ENCODE assay signal across 21 mouse cellular contexts in the genomic region with DNA sequence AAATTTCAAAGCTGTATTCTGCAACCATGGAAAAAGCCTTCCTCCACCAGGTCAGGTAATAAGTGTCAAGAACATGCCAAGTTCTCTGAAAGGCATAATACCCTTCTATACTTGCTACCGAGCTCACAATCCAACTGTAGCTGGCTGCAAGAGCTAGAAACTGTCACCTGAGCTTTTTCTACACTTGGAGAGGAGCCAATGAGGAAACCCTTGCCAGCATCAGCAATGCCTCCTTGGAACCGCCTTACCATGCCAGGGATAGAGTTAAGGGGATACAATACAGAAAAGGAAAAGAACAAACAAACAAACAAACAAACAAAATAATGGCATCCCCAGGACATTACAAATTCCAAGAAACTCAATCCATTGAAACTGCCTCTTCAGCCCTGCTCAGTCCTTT.
DNase-seq lines count a peak whose midpoint lies in the region; ATAC-seq and TF ChIP-seq lines count a peak whose summit lies in the region.
"Had no signal": no experiment of that assay in that cellular context is flagged by ENCODE, and none has a peak within 500 bp of the region (broad histone marks: within the 10 kb centered on the region; RNA-seq: fewer than 3 reads in every experiment).

No protein-coding gene starts in this region.

- WGBS in kidney, adult 2 months = 54% methylated on average over 2 of the region's 2 CpGs
- 86% methylated on average over 2 of the region's 2 CpGs for WGBS in kidney, embryonic 15.5 days
- 56% methylated on average over 2 of the region's 2 CpGs for WGBS in lung, postnatal 0 days
- WGBS in lung, adult 2 months = 60% methylated on average over 2 of the region's 2 CpGs

- H3K4me2 ChIP-seq in kidney, embryonic 15.5 days = no peak overlapping the region
- H3K4me2 ChIP-seq in lung, postnatal 0 days (replicated peaks; ENCODE audit: low read depth, low read length) = no peak overlapping the region
- H3K4me2 ChIP-seq: heart, embryonic 12.5 days; hindbrain, embryonic 12.5 days; midbrain, embryonic 15.5 days; neural tube, embryonic 12.5 days had no signal

- no peak for TF ChIP-seq POLR2A in kidney, adult 2 months (IDR thresholded peaks at IDR 0.05; ENCODE audit: low read depth, low read length)
- TF ChIP-seq POLR2A in lung, adult 2 months (IDR thresholded peaks at IDR 0.05; ENCODE audit: borderline replicate concordance, extremely low read depth, low read depth, low read length) = no peak

- no peak for TF ChIP-seq CTCF in kidney, adult 2 months (conservative IDR thresholded peaks at IDR 0.05; ENCODE audit: insufficient read depth, insufficient read length, low read depth, low read length)
- no peak for TF ChIP-seq CTCF in lung, postnatal 0 days (IDR thresholded peaks at IDR 0.05)
- no peak for TF ChIP-seq CTCF in lung, adult 2 months (IDR thresholded peaks at IDR 0.05; ENCODE audit: insufficient read depth, low read length)

- H3K4me3 ChIP-seq in kidney, adult 2 months (ENCODE audit: insufficient read depth, low read depth, low read length) = no peak overlapping the region
- H3K4me3 ChIP-seq in kidney, embryonic 15.5 days (replicated peaks) = no peak overlapping the region
- H3K4me3 ChIP-seq in lung, postnatal 0 days (ENCODE audit: low read depth, low read length) = no peak overlapping the region
- no peak overlapping the region for H3K4me3 ChIP-seq in lung, adult 2 months (replicated peaks; ENCODE audit: extremely low read depth, low read depth, low read length)
- H3K4me3 ChIP-seq: forebrain, embryonic 10.5 days; heart, embryonic 12.5 days; hindbrain, embryonic 12.5 days; megakaryocyte, embryonic 14.5 days; midbrain, embryonic 15.5 days; neural tube, embryonic 12.5 days had no signal

- no peak for TF ChIP-seq EP300 in lung, postnatal 0 days (IDR thresholded peaks at IDR 0.05)

- peak; percentile 41 to 60 for DNase-seq in cerebellum, postnatal 14 days
- DNase-seq in cerebellum, postnatal 4 days (ENCODE audit: low spot score in 2 of 2) = no peak
- DNase-seq in kidney, adult 2 months = peak; percentile 46
- DNase-seq in lung, postnatal 0 days (ENCODE audit: low spot score) = peak; percentile 19
- DNase-seq in lung, adult 2 months = no peak
- peak; percentile 13 for DNase-seq in fat pad, adult 2 months (ENCODE audit: extremely low read depth, low read depth, low spot score)
- DNase-seq: cerebellum, adult 11-12 months; gastrocnemius, postnatal 25 days; heart, adult 18-20 months; heart, postnatal 10 days; thymus, postnatal 14 days had no signal

- H3K9me3 ChIP-seq in kidney, embryonic 15.5 days (replicated peaks) = no peaks in the 10 kb centered on the region
- H3K9me3 ChIP-seq in lung, postnatal 0 days (ENCODE audit: low read length) = no peaks in the 10 kb centered on the region
- H3K9me3 ChIP-seq: forebrain, embryonic 10.5 days; heart, embryonic 12.5 days; hindbrain, embryonic 12.5 days; midbrain, embryonic 15.5 days; neural tube, embryonic 12.5 days had no signal

- H3K27me3 ChIP-seq in kidney, adult 2 months (replicated peaks; ENCODE audit: control insufficient read depth, insufficient read depth, low read length) = no peaks in the 10 kb centered on the region
- H3K27me3 ChIP-seq in kidney, embryonic 15.5 days = no peaks in the 10 kb centered on the region
- no peaks in the 10 kb centered on the region for H3K27me3 ChIP-seq in lung, postnatal 0 days (replicated peaks; ENCODE audit: insufficient read depth, low read length)
- H3K27me3 ChIP-seq: heart, embryonic 12.5 days; hindbrain, embryonic 12.5 days; megakaryocyte, embryonic 14.5 days; midbrain, embryonic 15.5 days; neural tube, embryonic 12.5 days had no signal

- no peak overlapping the region for H3K9ac ChIP-seq in kidney, embryonic 15.5 days
- no peak overlapping the region for H3K9ac ChIP-seq in lung, postnatal 0 days (replicated peaks; ENCODE audit: low read depth)
- H3K9ac ChIP-seq: heart, embryonic 12.5 days; hindbrain, embryonic 12.5 days; liver, embryonic 14.5 days; midbrain, embryonic 15.5 days; neural tube, embryonic 12.5 days had no signal

- ATAC-seq in kidney, embryonic 15.5 days (replicated peaks; ENCODE audit: low FRiP score) = no peak
- no peak for ATAC-seq in lung, postnatal 0 days
- ATAC-seq: CD4-positive, CD25-positive, alpha-beta regulatory T cell, adult 4 months; midbrain, embryonic 15.5 days had no signal

- no peaks in the 10 kb centered on the region for H3K36me3 ChIP-seq in kidney, adult 2 months (ENCODE audit: control insufficient read depth, insufficient read depth, low read length)
- H3K36me3 ChIP-seq in kidney, embryonic 15.5 days = no peaks in the 10 kb centered on the region
- no peaks in the 10 kb centered on the region for H3K36me3 ChIP-seq in lung, postnatal 0 days (ENCODE audit: insufficient read depth, low read length)
- H3K36me3 ChIP-seq: forebrain, embryonic 10.5 days; heart, embryonic 12.5 days; hindbrain, embryonic 12.5 days; midbrain, embryonic 15.5 days; neural tube, embryonic 12.5 days had no signal

- H3K27ac ChIP-seq in kidney, adult 2 months (ENCODE audit: insufficient read depth, low read depth, low read length) = no peak overlapping the region
- H3K27ac ChIP-seq in kidney, embryonic 15.5 days = no peak overlapping the region
- H3K27ac ChIP-seq in lung, postnatal 0 days (ENCODE audit: low read length) = no peak overlapping the region
- H3K27ac ChIP-seq: forebrain, embryonic 10.5 days; hindbrain, embryonic 12.5 days; kidney, postnatal 0 days; liver, embryonic 14.5 days; midbrain, embryonic 15.5 days; neural tube, embryonic 12.5 days had no signal

- peaks cover 4% of the 10 kb centered on the region; the same call in 1 of the 2 replicates for H3K4me1 ChIP-seq in kidney, adult 2 months (ENCODE audit: control insufficient read depth, insufficient read depth, low read length)
- H3K4me1 ChIP-seq in kidney, embryonic 15.5 days = no peaks in the 10 kb centered on the region
- H3K4me1 ChIP-seq in lung, postnatal 0 days (ENCODE audit: insufficient read depth, low read depth, low read length) = no peaks in the 10 kb centered on the region
- no peaks in the 10 kb centered on the region; the same call in 1 of the 2 replicates for H3K4me1 ChIP-seq in lung, adult 2 months (ENCODE audit: control insufficient read depth, insufficient read depth, low read length)
- H3K4me1 ChIP-seq: forebrain, embryonic 10.5 days; hindbrain, embryonic 12.5 days; megakaryocyte, embryonic 14.5 days; midbrain, embryonic 15.5 days; neural tube, embryonic 12.5 days had no signal

Comparison
In these comparisons a context has a peak if more than half of its experiments do, and no peak if none do; other contexts are left out.
1. DNase-seq: peak in cerebellum, postnatal 14 days (2 of 2), kidney, adult 2 months (single experiment), lung, postnatal 0 days (single experiment) and fat pad, adult 2 months (single experiment); none in cerebellum, postnatal 4 days (0 of 2) and lung, adult 2 months (single experiment).